Mouse (Mus musculus): ENCODE measurements at regions not wholly inside any gene's neighbourhood (a gene's known extent, or its start where the extent isn't known, plus 50 kb on each side); places are given as distances from the start of the nearest gene placed in this dataset.

- no peak for DNase-seq (ENCODE audit: low read depth, low spot score)
Measured at GRCm38 (mm10) chr2:9791970-9792369, 89.1 kb upstream of the 4930412O13Rik start.

GRCm38 (mm10) chr2:9792381-9792780 is 88.7 kb upstream of the 4930412O13Rik start:
- no peak for DNase-seq (ENCODE audit: low read depth, low spot score)

- DNase-seq (ENCODE audit: low read depth, low spot score) = no peak
Measured at GRCm38 (mm10) chr2:9795401-9795800, 85.7 kb upstream of the 4930412O13Rik start.

- no peak for DNase-seq (ENCODE audit: low read depth, low spot score)
Measured at GRCm38 (mm10) chr2:9801484-9801883, 79.6 kb upstream of the 4930412O13Rik start.

- DNase-seq (ENCODE audit: low read depth, low spot score) = no peak
Measured at GRCm38 (mm10) chr2:9804306-9804705, 76.7 kb upstream of the 4930412O13Rik start.

- no peak for DNase-seq (ENCODE audit: low read depth, low spot score)
Measured at GRCm38 (mm10) chr2:9805590-9805989, 75.5 kb upstream of the 4930412O13Rik start.

All from WW6 (cell line).